Mouse (Mus musculus): ENCODE results near the gene Sos1.
A peak's percentile ranks its signal among the peaks of the same experiment; 100 is the strongest.

Gene Sos1

DNA sequence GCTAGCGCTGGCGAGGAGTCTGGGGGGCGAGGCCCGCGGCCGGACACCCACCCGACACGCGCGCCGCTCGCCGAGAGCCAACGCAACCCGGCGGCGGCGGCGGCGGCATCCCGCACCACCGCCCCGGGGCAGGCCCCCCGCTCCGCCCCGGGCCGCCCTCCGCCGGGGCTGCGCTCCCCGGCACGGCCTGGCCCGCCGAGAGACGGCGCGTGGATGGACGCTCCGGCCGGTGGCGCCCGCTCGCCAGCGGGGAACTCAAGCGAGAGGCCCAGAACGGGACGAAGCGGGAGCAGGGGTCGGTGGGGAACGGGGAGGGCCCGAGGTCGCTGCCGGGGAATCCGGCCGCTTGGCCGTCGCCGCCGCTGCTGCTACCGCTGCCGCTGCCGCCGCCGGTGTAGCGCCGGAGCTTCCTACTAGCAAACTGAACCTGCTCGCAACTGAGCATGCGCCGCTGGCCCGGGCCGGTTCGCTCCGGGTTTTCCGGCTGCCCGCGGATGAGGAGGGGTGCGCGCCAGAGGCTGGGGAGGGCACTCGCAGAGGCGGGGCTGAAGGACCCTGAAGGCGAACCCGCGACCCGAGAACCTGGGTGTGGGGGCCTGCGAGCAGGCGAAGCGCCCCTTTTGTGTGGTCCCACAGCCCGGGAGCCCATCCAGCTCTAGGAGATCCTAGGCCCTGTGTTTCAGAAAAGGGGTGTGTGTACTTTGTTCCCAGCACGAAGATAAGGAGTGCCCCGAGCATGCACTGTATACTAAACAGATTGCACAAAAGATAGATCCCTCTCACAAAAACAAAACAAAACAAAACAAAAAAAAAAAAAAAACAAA, at the start of gene Sos1:
TSS of gene Sos1 (minus strand) at position 423 of the 824 bp plus-strand sequence.
- H3K27me3 ChIP-seq (ENCODE audit: control insufficient read depth, insufficient read depth, low read length, poor library complexity, severe bottlenecking): no peaks in the 10 kb centered on the region
- DNase-seq (ENCODE audit: low read depth, low spot score): peak; percentile 94
- no peaks in the 10 kb centered on the region for H3K36me3 ChIP-seq (ENCODE audit: control insufficient read depth, insufficient read depth, low read length, poor library complexity, severe bottlenecking)

DNA sequence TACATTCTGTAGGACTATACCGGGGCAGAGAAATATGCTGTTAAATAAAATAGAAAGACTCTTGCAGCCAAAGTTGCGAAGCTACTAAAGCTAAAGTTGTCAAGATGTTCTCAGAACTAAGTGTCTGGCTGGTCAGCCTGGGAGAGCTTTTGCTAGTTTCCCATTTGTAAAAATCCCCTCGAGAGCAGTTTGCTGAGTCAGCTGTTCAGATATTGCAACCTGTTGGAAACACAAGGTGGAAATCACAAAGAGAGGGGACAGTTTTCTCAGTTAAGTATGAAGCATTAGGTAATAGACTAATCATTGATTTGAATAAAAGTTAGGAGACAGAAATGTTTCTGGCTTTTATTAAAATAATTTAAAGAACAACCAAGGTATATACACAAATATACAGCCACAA, 43.0 kb upstream of the Sos1 start:
- Histone ChIP-seq H3K27me3 (ENCODE audit: control insufficient read depth, insufficient read depth, low read length, poor library complexity, severe bottlenecking) (no peaks in the 10 kb centered on the region), H3K36me3 (ENCODE audit: control insufficient read depth, insufficient read depth, low read length, poor library complexity, severe bottlenecking) (no peaks in the 10 kb centered on the region)
- no peak for DNase-seq (ENCODE audit: low read depth, low spot score)

DNA sequence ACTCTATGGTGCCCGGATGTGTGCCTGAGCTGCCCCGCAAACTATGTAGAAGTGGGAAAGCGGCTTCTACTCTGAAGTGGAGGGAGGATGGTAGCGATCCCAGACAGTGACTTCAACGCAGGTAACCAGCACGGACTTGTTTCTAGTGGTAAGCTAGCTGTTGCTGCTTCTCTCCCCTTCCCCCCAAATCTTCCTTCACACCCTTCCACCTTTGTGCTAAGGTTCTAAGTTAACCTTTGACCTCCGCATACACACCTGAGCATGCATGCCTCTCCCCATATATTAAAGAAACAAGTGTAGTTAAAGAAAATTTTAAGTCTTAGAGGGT, 41.9 kb upstream of the Sos1 start:
- Histone ChIP-seq H3K36me3 (ENCODE audit: control insufficient read depth, insufficient read depth, low read length, poor library complexity, severe bottlenecking) (no peaks in the 10 kb centered on the region), H3K27me3 (ENCODE audit: control insufficient read depth, insufficient read depth, low read length, poor library complexity, severe bottlenecking) (no peaks in the 10 kb centered on the region)
- DNase-seq (ENCODE audit: low read depth, low spot score): no peak

DNA sequence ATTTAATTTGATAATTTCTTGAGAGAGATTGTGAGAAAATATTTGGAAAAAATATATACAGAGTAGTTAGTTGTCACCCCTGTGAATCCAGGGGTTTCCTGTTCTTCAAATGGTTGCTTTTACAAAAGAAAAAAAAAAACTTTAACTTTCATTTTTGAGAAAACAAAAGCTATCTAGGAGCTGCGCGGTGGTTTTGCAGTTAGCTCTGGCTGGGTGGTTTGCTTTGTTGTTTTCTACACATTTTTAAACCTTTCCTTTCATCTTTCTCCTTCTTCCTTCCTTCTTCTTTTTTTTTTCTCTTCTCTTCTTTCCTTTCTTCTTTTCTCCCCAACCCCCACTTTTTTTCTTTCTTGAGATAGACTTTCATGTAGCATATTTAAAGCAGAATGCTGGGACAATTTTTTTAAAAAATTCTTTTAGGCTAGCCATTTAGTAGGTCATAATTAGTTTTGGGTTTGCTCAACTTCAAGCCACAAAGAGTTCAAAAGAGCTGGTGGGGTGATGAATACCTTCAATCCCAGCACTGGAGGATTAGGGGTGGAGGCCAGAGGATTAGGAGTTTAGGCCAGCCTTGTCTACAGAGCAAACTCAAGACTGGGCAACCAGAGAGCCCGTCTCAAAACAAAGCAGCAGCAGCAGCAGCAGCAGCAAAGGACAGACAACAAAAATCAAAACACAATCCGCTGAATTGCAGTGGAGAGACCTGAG, 41.4 kb upstream of the Sos1 start:
- Histone ChIP-seq H3K36me3 (ENCODE audit: control insufficient read depth, insufficient read depth, low read length, poor library complexity, severe bottlenecking) (no peaks in the 10 kb centered on the region), H3K27me3 (ENCODE audit: control insufficient read depth, insufficient read depth, low read length, poor library complexity, severe bottlenecking) (no peaks in the 10 kb centered on the region)
- DNase-seq (ENCODE audit: low read depth, low spot score): no peak

DNA sequence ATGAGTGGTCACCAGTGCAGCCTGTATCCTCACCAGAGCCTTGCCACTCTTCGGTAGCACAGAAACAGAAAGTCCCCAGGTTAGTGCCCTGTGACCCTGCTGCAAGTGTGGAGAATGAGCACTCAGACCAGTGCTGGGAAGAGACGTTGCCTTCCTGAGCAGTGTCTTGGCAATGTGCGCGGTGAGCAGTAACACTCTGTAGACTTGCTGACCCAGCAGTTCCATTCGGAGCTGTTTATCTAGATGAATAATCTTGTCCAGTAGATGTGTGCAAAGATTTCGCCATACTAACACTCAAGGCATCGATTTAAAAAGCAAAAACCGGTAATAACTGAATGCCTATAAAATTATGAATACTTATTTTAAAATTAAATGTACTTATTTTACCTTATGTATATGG, 40.3 kb upstream of the Sos1 start:
- no peaks in the 10 kb centered on the region for H3K36me3 ChIP-seq (ENCODE audit: control insufficient read depth, insufficient read depth, low read length, poor library complexity, severe bottlenecking)
- DNase-seq (ENCODE audit: low read depth, low spot score): no peak

DNA sequence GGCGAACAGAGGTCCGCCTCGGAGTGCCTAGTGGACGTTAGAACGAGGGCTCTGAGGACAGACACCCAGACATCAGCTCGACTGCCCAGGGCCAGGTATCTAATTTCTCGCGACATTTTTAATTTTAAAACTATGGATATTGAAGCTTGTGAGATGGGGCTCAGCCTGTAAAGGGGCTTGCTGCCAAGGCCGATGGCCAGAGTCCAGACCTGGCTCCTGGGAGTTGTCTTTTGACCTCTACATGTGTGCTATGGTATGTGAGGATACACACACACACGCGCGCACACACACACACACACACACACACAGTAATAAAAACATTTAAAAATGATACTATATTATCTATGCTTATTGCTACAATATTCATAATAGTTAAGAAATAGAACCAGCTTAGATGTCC, 38.6 kb upstream of the Sos1 start:
- Histone ChIP-seq H3K27me3 (ENCODE audit: control insufficient read depth, insufficient read depth, low read length, poor library complexity, severe bottlenecking) (no peaks in the 10 kb centered on the region), H3K36me3 (ENCODE audit: control insufficient read depth, insufficient read depth, low read length, poor library complexity, severe bottlenecking) (no peaks in the 10 kb centered on the region)
- DNase-seq (ENCODE audit: low read depth, low spot score): no peak

More for the DNA sequence above, 40.3 kb upstream of the Sos1 start:
- no peaks in the 10 kb centered on the region for H3K27me3 ChIP-seq (ENCODE audit: control insufficient read depth, insufficient read depth, low read length, poor library complexity, severe bottlenecking)

DNA sequence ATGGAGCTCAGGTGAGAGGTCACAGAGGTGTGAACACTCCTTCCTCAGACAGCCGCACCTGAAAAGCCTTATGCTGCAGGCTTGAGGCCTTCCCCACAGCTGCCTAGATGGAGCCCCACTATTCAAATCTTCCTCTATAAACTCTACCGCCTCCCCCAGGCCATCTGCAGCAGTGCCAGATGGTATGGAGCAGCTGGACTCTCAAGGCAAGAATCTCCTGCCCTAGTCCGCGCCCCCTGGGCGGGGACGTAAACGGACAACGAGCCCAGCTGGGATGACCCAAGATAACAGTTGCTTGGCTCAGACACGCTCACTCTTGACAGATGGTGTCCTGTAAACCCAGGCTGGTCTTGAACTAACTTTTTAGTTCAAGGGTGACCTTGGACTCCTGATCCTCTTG, 37.0 kb upstream of the Sos1 start:
- no peaks in the 10 kb centered on the region for H3K27me3 ChIP-seq (ENCODE audit: control insufficient read depth, insufficient read depth, low read length, poor library complexity, severe bottlenecking)
- H3K36me3 ChIP-seq (ENCODE audit: control insufficient read depth, insufficient read depth, low read length, poor library complexity, severe bottlenecking): no peaks in the 10 kb centered on the region
- DNase-seq (ENCODE audit: low read depth, low spot score): no peak

DNA sequence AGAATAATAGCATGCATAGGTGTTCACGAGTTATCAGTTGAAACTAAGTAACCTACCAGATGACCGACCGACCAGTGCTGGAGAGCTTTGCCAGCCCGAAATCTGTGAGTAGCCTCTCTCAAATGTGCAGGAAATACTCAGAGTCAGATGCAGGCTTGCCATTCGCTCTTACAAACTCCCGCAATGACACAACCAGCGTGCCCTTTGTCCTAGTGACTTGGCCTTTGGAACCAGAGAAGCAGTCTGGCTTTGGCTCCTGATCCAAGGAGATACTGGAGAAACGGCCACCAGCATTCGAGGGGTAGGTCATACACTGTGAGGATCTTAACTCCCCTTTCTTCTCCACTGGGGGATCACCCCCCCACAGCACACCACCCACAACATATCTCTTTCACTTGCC, 35.7 kb upstream of the Sos1 start:
- Histone ChIP-seq H3K27me3 (ENCODE audit: control insufficient read depth, insufficient read depth, low read length, poor library complexity, severe bottlenecking) (no peaks in the 10 kb centered on the region), H3K36me3 (ENCODE audit: control insufficient read depth, insufficient read depth, low read length, poor library complexity, severe bottlenecking) (no peaks in the 10 kb centered on the region)
- no peak for DNase-seq (ENCODE audit: low read depth, low spot score)

DNA sequence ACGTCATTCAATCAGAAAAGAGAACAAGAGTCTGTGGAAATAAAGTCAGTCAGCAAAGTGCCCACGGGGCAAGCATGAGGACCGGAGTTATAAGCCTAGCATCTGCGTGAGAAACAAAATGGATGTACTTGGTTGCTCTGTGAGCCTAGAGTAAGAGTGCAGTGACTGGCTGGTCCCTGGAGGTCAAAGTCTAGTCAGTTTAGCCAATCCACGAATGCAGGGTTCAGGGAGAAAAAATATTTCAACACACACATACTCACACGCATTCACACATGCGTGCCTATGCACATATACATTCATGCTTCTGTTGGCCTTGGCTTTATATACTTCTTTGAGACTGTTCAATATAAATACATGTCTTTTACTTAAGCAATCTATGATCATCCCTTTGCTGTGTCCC, 35.3 kb upstream of the Sos1 start:
- no peak for DNase-seq (ENCODE audit: low read depth, low spot score)
- no peaks in the 10 kb centered on the region for H3K27me3 ChIP-seq (ENCODE audit: control insufficient read depth, insufficient read depth, low read length, poor library complexity, severe bottlenecking)
- H3K36me3 ChIP-seq (ENCODE audit: control insufficient read depth, insufficient read depth, low read length, poor library complexity, severe bottlenecking): no peaks in the 10 kb centered on the region

DNA sequence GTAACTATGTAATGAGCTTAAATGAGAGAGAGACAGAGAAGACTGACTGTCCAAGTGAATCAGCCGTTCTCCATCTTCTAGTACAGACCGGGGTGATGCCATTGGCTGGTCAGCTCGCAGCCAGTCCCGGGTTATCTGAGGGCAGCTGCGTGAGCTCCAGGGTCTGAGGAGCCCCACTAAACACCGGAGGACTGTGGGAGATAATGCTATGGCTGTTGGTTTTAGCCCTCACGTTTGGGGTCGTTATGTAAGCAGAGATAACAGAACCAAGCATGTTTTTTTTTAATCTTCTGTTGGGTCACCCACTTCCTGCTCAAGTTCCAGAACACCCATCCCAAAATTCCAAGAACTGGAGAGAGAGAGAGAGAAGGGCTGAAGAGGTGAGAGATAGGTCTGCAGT, 33.5 kb upstream of the Sos1 start:
- H3K36me3 ChIP-seq (ENCODE audit: control insufficient read depth, insufficient read depth, low read length, poor library complexity, severe bottlenecking): no peaks in the 10 kb centered on the region
- no peak for DNase-seq (ENCODE audit: low read depth, low spot score)
- no peaks in the 10 kb centered on the region for H3K27me3 ChIP-seq (ENCODE audit: control insufficient read depth, insufficient read depth, low read length, poor library complexity, severe bottlenecking)

DNA sequence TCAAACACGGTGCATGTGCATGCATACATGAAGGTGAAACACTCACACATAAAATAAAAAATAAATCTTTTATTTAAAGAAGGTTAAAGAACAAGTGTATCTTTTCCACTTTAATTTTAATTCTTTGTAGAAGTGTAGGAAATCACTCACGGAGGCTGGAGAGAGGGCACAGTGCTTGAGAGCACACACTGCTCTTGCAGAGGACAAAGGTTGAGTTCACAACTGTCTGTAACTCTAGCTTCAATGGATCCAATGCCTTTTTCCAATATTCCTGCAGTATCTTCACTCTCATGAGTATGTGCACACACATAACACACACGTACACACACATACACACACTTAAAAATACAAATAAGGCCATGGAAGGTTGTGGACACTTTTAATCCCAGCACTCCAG, 30.2 kb upstream of the Sos1 start:
- DNase-seq (ENCODE audit: low read depth, low spot score): no peak
- Histone ChIP-seq H3K36me3 (ENCODE audit: control insufficient read depth, insufficient read depth, low read length, poor library complexity, severe bottlenecking) (no peaks in the 10 kb centered on the region), H3K27me3 (ENCODE audit: control insufficient read depth, insufficient read depth, low read length, poor library complexity, severe bottlenecking) (no peaks in the 10 kb centered on the region)

DNA sequence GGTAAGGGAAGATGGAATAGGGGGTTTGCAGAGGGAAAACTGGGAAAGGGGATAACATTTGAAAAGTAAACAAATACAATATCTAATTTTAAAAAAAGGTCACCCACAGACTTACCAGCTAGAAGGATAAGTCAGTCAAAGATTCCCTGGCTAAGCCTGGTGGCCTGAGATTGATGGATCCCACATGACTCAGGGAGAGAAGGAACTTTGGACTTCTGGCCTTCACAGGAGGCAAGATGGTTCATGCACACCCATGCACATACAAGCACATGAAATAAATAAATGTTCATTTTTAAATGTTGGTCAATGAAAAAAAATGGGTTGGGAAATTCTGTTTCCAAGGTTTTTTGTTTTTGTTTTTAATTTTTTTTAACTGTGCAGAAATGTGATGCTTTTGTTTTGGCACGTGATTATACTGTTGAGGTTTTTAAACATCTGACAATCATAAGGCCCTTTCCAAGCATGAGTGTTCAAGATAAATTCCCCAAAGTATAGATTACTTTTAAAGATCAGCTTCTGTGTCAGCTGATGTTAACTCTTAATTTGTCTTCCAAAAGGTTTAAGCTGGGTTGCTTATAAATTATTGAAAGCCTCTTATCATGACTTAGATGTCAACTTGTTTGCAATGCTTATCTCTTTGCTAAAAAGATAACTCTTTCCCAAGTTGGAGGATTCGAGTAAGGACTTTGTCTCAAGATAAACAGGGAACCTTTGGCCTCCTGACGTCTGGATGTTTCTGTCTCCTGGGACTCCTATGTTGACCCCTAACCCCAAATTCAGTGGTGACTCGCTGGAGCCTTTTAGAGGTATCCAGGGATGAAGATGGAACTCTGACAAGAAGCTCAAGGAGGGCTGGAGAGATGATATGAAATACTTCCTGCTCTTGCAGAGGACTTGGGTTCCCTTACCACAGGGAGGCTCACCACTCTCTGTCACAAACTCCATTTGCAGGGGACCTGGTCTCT, 29.5 kb upstream of the Sos1 start:
- DNase-seq (ENCODE audit: low read depth, low spot score): no peak
- H3K27me3 ChIP-seq (ENCODE audit: control insufficient read depth, insufficient read depth, low read length, poor library complexity, severe bottlenecking): no peaks in the 10 kb centered on the region
- no peaks in the 10 kb centered on the region for H3K36me3 ChIP-seq (ENCODE audit: control insufficient read depth, insufficient read depth, low read length, poor library complexity, severe bottlenecking)

DNA sequence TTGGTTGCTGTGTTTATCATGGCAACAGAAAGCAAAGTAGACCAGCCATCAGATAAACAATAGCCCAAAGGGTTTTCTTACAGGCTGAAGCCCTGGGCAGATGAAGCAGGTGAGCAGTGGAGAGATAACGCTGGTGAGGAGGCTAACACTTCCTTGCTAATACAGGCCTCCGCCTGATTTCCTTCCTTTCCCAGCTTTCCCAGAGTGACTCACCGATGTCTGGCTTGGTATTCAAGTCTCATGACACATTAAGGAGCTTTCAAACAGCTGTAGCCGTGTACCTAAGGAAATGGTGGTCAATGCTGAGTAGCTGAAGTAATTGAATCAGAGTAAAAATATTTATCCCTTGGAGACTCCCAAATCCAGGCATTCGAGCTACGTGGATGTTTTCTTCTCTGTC, 25.5 kb upstream of the Sos1 start:
- Histone ChIP-seq H3K36me3 (ENCODE audit: control insufficient read depth, insufficient read depth, low read length, poor library complexity, severe bottlenecking) (no peaks in the 10 kb centered on the region), H3K27me3 (ENCODE audit: control insufficient read depth, insufficient read depth, low read length, poor library complexity, severe bottlenecking) (no peaks in the 10 kb centered on the region)
- DNase-seq (ENCODE audit: low read depth, low spot score): no peak

DNA sequence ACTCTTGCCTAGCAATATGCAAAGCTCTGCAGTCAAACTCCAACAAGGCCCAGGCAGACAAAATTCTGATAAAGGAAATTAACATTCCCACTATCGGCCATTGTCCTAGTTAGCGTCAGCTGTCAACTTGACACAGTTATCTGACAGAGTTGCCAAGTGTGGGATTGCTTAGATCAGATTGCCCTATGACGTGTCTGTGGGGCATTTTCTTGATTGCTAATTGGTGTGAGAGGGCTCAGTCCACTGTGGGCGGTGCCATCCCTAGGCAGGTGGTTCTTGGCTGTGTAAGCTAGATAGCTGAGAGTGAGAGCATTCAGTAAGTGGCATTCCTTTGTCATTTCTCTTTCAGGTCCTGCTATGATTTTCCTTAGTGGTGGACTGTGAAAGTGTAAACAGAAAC, 25.1 kb upstream of the Sos1 start:
- no peak for DNase-seq (ENCODE audit: low read depth, low spot score)
- H3K27me3 ChIP-seq (ENCODE audit: control insufficient read depth, insufficient read depth, low read length, poor library complexity, severe bottlenecking): no peaks in the 10 kb centered on the region
- no peaks in the 10 kb centered on the region for H3K36me3 ChIP-seq (ENCODE audit: control insufficient read depth, insufficient read depth, low read length, poor library complexity, severe bottlenecking)

DNA sequence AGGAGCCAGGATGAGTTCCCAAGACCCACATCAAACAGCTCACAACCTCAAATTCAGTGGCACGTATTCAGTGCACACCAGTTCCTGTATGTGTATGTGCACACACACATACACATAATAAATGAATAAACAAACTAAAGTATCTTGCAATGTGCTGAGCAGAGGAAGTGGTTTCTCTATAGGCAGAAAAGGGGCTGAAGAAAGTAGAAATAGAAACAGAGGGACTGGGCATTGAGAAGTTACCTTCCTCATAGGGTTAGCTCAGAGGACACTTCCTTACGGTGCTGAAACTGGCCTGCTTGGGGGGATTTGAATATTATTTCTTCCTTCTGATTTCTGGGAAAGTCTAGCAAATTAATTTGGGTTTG, 21.5 kb upstream of the Sos1 start:
- peak; percentile 26 for DNase-seq (ENCODE audit: low read depth, low spot score)
- Histone ChIP-seq H3K36me3 (ENCODE audit: control insufficient read depth, insufficient read depth, low read length, poor library complexity, severe bottlenecking) (no peaks in the 10 kb centered on the region), H3K27me3 (ENCODE audit: control insufficient read depth, insufficient read depth, low read length, poor library complexity, severe bottlenecking) (no peaks in the 10 kb centered on the region)

Data from splenic B cell, adult 2 months (primary cell).